Mouse (Mus musculus): ENCODE measurements around the gene Prkce.

- TF ChIP-seq CTCF (IDR thresholded peaks at IDR 0.05; ENCODE audit: low read depth) (no peak), EP300 (IDR thresholded peaks at IDR 0.05; ENCODE audit: low read depth) (0 out of 2 replicates have a peak, but pooled peaks have one; percentile 18)
These were observed 20.2 kb downstream of the Prkce start for GRCm38 (mm10) chr17:86187777-86188176.
